Mouse (Mus musculus): ENCODE measurements around the gene Spesp1. TPM values are rescaled to one million over a fixed set of nuclear protein-coding genes. Genes with fewer than 3 reads are reported as not detected.

Gene Spesp1
- polyA plus RNA-seq (2015; fragmentation: Nextera tagmentation; extraction: Ambion mirVana), result not detected in 2 replicates

GRCm38 (mm10) chr9:62281991-62282390, at the start of gene Spesp1:
Spesp1 (minus strand) TSS chr9:62282208.
- no peaks in the 10 kb centered on the region for H3K36me3 ChIP-seq (ENCODE audit: insufficient read depth, low read length)
- 89% methylated on average over 27 of the region's 27 CpGs for WGBS
- no peak within 1 kb of the TSS for H3K4me3 ChIP-seq (ENCODE audit: low read length)
- no peaks in the 10 kb centered on the region for H3K9me3 ChIP-seq (ENCODE audit: low read length)
- 0 out of 2 replicates have a peak, but pooled peaks cover 2% of the 10 kb centered on the region for H3K27me3 ChIP-seq (ENCODE audit: insufficient read depth, low read length)
- no peak within 1 kb of the TSS for H3K9ac ChIP-seq (replicated peaks; ENCODE audit: low read length)
- no peak within 1 kb of the TSS for H3K4me2 ChIP-seq (replicated peaks; ENCODE audit: low read depth, low read length)
- H3K27ac ChIP-seq (ENCODE audit: low read length), result no peak within 1 kb of the TSS
- no peak for ATAC-seq (ENCODE audit: low FRiP score, low TSS enrichment)
- no peaks in the 10 kb centered on the region for H3K4me1 ChIP-seq (ENCODE audit: insufficient read depth, low read length)

GRCm38 (mm10) chr9:62325965-62326364, 44.0 kb upstream of the Spesp1 start:
- Histone ChIP-seq H3K9ac (replicated peaks; ENCODE audit: low read length) (no peak overlapping the region), H3K4me3 (ENCODE audit: low read length) (no peak overlapping the region), H3K36me3 (ENCODE audit: insufficient read depth, low read length) (no peaks in the 10 kb centered on the region), H3K27ac (ENCODE audit: low read length) (no peak overlapping the region), H3K4me1 (ENCODE audit: insufficient read depth, low read length) (no peaks in the 10 kb centered on the region), H3K27me3 (ENCODE audit: insufficient read depth, low read length) (no peaks in the 10 kb centered on the region), H3K4me2 (replicated peaks; ENCODE audit: low read depth, low read length) (no peak overlapping the region), H3K9me3 (ENCODE audit: low read length) (peaks cover 4% of the 10 kb centered on the region; the same call in 1 of the 2 replicates)
- ATAC-seq (ENCODE audit: low FRiP score, low TSS enrichment), result no peak
- 67% methylated on average over 3 of the region's 3 CpGs for WGBS

- H3K4me1 ChIP-seq (ENCODE audit: insufficient read depth, low read length), result no peaks in the 10 kb centered on the region
- WGBS, result 77% methylated on average over 1 of the region's 1 CpGs
These were observed 41.8 kb upstream of the Spesp1 start for GRCm38 (mm10) chr9:62323816-62324215.

GRCm38 (mm10) chr9:62318729-62319128, 36.7 kb upstream of the Spesp1 start:
- 76% methylated on average over 4 of the region's 4 CpGs for WGBS
- Histone ChIP-seq H3K4me3 (ENCODE audit: low read length) (no peak overlapping the region), H3K4me2 (replicated peaks; ENCODE audit: low read depth, low read length) (no peak overlapping the region), H3K4me1 (ENCODE audit: insufficient read depth, low read length) (no peaks in the 10 kb centered on the region), H3K36me3 (ENCODE audit: insufficient read depth, low read length) (no peaks in the 10 kb centered on the region), H3K9me3 (ENCODE audit: low read length) (peaks cover 9% of the 10 kb centered on the region; the same call in 1 of the 2 replicates), H3K27me3 (ENCODE audit: insufficient read depth, low read length) (no peaks in the 10 kb centered on the region), H3K9ac (replicated peaks; ENCODE audit: low read length) (no peak overlapping the region), H3K27ac (ENCODE audit: low read length) (no peak overlapping the region)
- no peak for ATAC-seq (ENCODE audit: low FRiP score, low TSS enrichment)

More at GRCm38 (mm10) chr9:62323816-62324215, 41.8 kb upstream of the Spesp1 start:
- H3K36me3 ChIP-seq (ENCODE audit: insufficient read depth, low read length), result no peaks in the 10 kb centered on the region
- no peak overlapping the region for H3K27ac ChIP-seq (ENCODE audit: low read length)
- no peak overlapping the region for H3K9ac ChIP-seq (replicated peaks; ENCODE audit: low read length)
- H3K4me2 ChIP-seq (replicated peaks; ENCODE audit: low read depth, low read length), result no peak overlapping the region
- ATAC-seq (ENCODE audit: low FRiP score, low TSS enrichment), result no peak
- no peak overlapping the region for H3K4me3 ChIP-seq (ENCODE audit: low read length)
- H3K27me3 ChIP-seq (ENCODE audit: insufficient read depth, low read length), result no peaks in the 10 kb centered on the region
- H3K9me3 ChIP-seq (ENCODE audit: low read length), result peaks cover 5% of the 10 kb centered on the region; the same call in 1 of the 2 replicates

- Histone ChIP-seq H3K4me2 (replicated peaks; ENCODE audit: low read depth, low read length) (no peak overlapping the region), H3K36me3 (ENCODE audit: insufficient read depth, low read length) (no peaks in the 10 kb centered on the region), H3K9ac (replicated peaks; ENCODE audit: low read length) (no peak overlapping the region), H3K4me3 (ENCODE audit: low read length) (no peak overlapping the region), H3K9me3 (ENCODE audit: low read length) (peaks cover 4% of the 10 kb centered on the region; the same call in 1 of the 2 replicates), H3K27ac (ENCODE audit: low read length) (no peak overlapping the region), H3K4me1 (ENCODE audit: insufficient read depth, low read length) (no peaks in the 10 kb centered on the region), H3K27me3 (ENCODE audit: insufficient read depth, low read length) (no peaks in the 10 kb centered on the region)
- ATAC-seq (ENCODE audit: low FRiP score, low TSS enrichment), result no peak
- 78% methylated on average over 6 of the region's 6 CpGs for WGBS
These were observed 33.5 kb upstream of the Spesp1 start for GRCm38 (mm10) chr9:62315556-62315955.

- Histone ChIP-seq H3K9ac (replicated peaks; ENCODE audit: low read length) (no peak overlapping the region), H3K9me3 (ENCODE audit: low read length) (no peaks in the 10 kb centered on the region), H3K4me3 (ENCODE audit: low read length) (no peak overlapping the region), H3K4me1 (ENCODE audit: insufficient read depth, low read length) (no peaks in the 10 kb centered on the region), H3K36me3 (ENCODE audit: insufficient read depth, low read length) (no peaks in the 10 kb centered on the region), H3K27me3 (ENCODE audit: insufficient read depth, low read length) (no peaks in the 10 kb centered on the region), H3K27ac (ENCODE audit: low read length) (no peak overlapping the region), H3K4me2 (replicated peaks; ENCODE audit: low read depth, low read length) (no peak overlapping the region)
- no peak for ATAC-seq (ENCODE audit: low FRiP score, low TSS enrichment)
- 90% methylated on average over 1 of the region's 1 CpGs for WGBS
These were observed 14.9 kb upstream of the Spesp1 start for GRCm38 (mm10) chr9:62296891-62297290.

- no peak for ATAC-seq (ENCODE audit: low FRiP score, low TSS enrichment)
- no peaks in the 10 kb centered on the region for H3K4me1 ChIP-seq (ENCODE audit: insufficient read depth, low read length)
- WGBS, result 37% methylated on average over 7 of the region's 7 CpGs
- H3K4me3 ChIP-seq (ENCODE audit: low read length), result no peak overlapping the region
- H3K27me3 ChIP-seq (ENCODE audit: insufficient read depth, low read length), result no peaks in the 10 kb centered on the region
- H3K9me3 ChIP-seq (ENCODE audit: low read length), result no peaks in the 10 kb centered on the region
- no peak overlapping the region for H3K27ac ChIP-seq (ENCODE audit: low read length)
- H3K36me3 ChIP-seq (ENCODE audit: insufficient read depth, low read length), result no peaks in the 10 kb centered on the region
- no peak overlapping the region for H3K9ac ChIP-seq (replicated peaks; ENCODE audit: low read length)
- no peak overlapping the region for H3K4me2 ChIP-seq (replicated peaks; ENCODE audit: low read depth, low read length)
These were observed 13.1 kb upstream of the Spesp1 start for GRCm38 (mm10) chr9:62295006-62295698.

GRCm38 (mm10) chr9:62287633-62288025, 5.6 kb upstream of the Spesp1 start:
- Histone ChIP-seq H3K36me3 (ENCODE audit: insufficient read depth, low read length) (no peaks in the 10 kb centered on the region), H3K9me3 (ENCODE audit: low read length) (no peaks in the 10 kb centered on the region), H3K9ac (replicated peaks; ENCODE audit: low read length) (no peak overlapping the region), H3K4me1 (ENCODE audit: insufficient read depth, low read length) (no peaks in the 10 kb centered on the region), H3K4me3 (ENCODE audit: low read length) (no peak overlapping the region), H3K27ac (ENCODE audit: low read length) (no peak overlapping the region), H3K27me3 (ENCODE audit: insufficient read depth, low read length) (0 out of 2 replicates have a peak, but pooled peaks cover 2% of the 10 kb centered on the region), H3K4me2 (replicated peaks; ENCODE audit: low read depth, low read length) (no peak overlapping the region)
- ATAC-seq (ENCODE audit: low FRiP score, low TSS enrichment), result no peak
- 76% methylated on average over 4 of the region's 4 CpGs for WGBS

GRCm38 (mm10) chr9:62286967-62287632, 5.1 kb upstream of the Spesp1 start:
- H3K9ac ChIP-seq (replicated peaks; ENCODE audit: low read length), result no peak overlapping the region
- no peaks in the 10 kb centered on the region for H3K9me3 ChIP-seq (ENCODE audit: low read length)
- WGBS, result 52% methylated on average over 4 of the region's 4 CpGs
- H3K4me3 ChIP-seq (ENCODE audit: low read length), result no peak overlapping the region
- H3K4me2 ChIP-seq (replicated peaks; ENCODE audit: low read depth, low read length), result no peak overlapping the region
- no peaks in the 10 kb centered on the region for H3K36me3 ChIP-seq (ENCODE audit: insufficient read depth, low read length)
- no peak overlapping the region for H3K27ac ChIP-seq (ENCODE audit: low read length)
- no peaks in the 10 kb centered on the region for H3K4me1 ChIP-seq (ENCODE audit: insufficient read depth, low read length)
- no peak for ATAC-seq (ENCODE audit: low FRiP score, low TSS enrichment)
- H3K27me3 ChIP-seq (ENCODE audit: insufficient read depth, low read length), result 0 out of 2 replicates have a peak, but pooled peaks cover 2% of the 10 kb centered on the region

- H3K27ac ChIP-seq (ENCODE audit: low read length), result no peak overlapping the region
- H3K36me3 ChIP-seq (ENCODE audit: insufficient read depth, low read length), result no peaks in the 10 kb centered on the region
- 66% methylated on average over 7 of the region's 7 CpGs for WGBS
- ATAC-seq (ENCODE audit: low FRiP score, low TSS enrichment), result no peak
- H3K4me1 ChIP-seq (ENCODE audit: insufficient read depth, low read length), result no peaks in the 10 kb centered on the region
- H3K9ac ChIP-seq (replicated peaks; ENCODE audit: low read length), result no peak overlapping the region
- 0 out of 2 replicates have a peak, but pooled peaks cover 2% of the 10 kb centered on the region for H3K27me3 ChIP-seq (ENCODE audit: insufficient read depth, low read length)
- no peaks in the 10 kb centered on the region for H3K9me3 ChIP-seq (ENCODE audit: low read length)
- no peak overlapping the region for H3K4me2 ChIP-seq (replicated peaks; ENCODE audit: low read depth, low read length)
- no peak overlapping the region for H3K4me3 ChIP-seq (ENCODE audit: low read length)
These were observed 2.3 kb upstream of the Spesp1 start for GRCm38 (mm10) chr9:62284266-62284665.
